Mouse (Mus musculus) hematopoietic stem cell, adult 5-6 weeks (primary cell): ENCODE measurements around the gene Zbtb21. TPM values are rescaled to one million over a fixed set of nuclear protein-coding genes. Genes with fewer than 3 reads are reported as not detected.
"Not testable (repeated sequence)": the region's sequence is repeated elsewhere in the genome, so short reads cannot be mapped to it uniquely, and the experiment has no call there.

Experiments used
- ATAC-seq, 2 experiments: fragments of 125-278 bp in 1 of 2; replicated peaks in 1 of 2; 2 replicates each; pipeline ENCODE4 v1.8.0; 2016 to 2017; ENCODE audit warnings: inconsistent platforms in 2 of 2, mild to moderate bottlenecking in 2 of 2, moderate number of reproducible peaks in 2 of 2, low read depth in 1 of 2, moderate TSS enrichment in 1 of 2; ENCODE audit not compliant: low FRiP score in 2 of 2, poor library complexity in 2 of 2, severe bottlenecking in 2 of 2, insufficient read depth in 1 of 2, low TSS enrichment in 1 of 2
- total RNA-seq: library from RNA; stranded (forward); fragments of 172-1452, 232-1000 nt; gene quantifications from 2 replicates; pipeline ENCODE4 v1.2.3, GENCODE M21; 2017

Gene Zbtb21
- total RNA-seq, result 18.4 and 32.8 TPM in 2 replicates

DNA sequence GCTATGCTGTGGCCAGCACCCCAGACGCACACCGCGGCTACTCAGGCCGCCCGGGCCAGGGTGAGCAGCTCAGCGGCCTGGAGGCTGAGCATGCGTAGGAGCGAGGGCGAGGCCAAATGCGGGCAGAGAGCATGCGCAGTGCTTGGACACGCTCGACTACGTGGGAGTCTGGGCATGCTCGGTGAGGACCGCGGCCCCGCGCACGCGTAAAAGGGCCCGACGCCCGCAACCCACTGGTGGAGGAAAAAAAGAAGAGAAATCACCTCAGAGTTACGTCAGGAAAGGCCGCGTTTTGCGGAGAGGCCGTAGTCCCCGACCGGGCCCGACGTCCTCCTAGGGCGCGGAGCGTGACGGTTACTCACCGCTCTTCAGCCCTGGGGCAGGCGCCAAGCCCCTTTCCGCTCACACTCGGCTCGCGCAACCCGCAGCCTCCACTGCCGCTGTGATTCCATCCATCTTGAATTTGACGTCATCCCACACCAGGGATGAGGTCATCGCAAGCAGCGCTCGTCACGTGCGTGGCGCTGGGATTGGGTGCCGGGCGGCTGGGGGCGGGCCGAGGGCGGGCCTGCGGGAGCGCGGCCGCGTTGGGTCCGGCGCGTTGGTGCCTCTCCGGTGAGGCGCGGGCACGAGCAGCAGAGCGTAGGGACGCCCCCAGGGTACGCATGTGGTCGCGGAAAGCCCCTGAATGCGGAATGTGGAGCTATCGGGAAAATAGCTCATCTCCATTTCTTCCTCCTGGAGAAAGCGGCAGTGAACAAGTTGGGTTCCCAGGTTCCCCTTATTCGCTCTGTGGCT is at the start of gene Zbtb21, which contains the start of gene C2cd2:
Gene Zbtb21 (minus strand): TSS at position 472 of the 798 bp plus-strand sequence.
Gene C2cd2 (minus strand): TSS at position 448 of the 798 bp plus-strand sequence.
- peak; percentile 89 for ATAC-seq

DNA sequence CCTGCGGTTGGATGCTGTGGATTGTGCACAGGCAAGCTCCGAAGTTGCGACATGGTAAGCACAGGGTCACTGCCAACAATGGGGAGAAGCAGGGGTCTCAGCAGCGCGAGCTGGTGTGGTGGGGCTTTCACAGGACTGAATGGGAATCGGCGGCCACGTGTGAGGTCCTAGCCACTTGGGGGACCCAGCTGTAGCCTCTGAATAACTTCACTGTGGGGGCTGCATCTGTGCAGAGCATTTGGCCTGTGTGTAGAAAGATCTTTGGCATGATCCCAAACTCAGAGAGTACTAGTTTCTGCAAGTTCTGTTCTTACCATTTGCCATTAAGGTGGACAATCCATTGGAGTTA is 34.9 kb upstream of the Zbtb21 start:
- ATAC-seq, result not testable (repeated sequence)

DNA sequence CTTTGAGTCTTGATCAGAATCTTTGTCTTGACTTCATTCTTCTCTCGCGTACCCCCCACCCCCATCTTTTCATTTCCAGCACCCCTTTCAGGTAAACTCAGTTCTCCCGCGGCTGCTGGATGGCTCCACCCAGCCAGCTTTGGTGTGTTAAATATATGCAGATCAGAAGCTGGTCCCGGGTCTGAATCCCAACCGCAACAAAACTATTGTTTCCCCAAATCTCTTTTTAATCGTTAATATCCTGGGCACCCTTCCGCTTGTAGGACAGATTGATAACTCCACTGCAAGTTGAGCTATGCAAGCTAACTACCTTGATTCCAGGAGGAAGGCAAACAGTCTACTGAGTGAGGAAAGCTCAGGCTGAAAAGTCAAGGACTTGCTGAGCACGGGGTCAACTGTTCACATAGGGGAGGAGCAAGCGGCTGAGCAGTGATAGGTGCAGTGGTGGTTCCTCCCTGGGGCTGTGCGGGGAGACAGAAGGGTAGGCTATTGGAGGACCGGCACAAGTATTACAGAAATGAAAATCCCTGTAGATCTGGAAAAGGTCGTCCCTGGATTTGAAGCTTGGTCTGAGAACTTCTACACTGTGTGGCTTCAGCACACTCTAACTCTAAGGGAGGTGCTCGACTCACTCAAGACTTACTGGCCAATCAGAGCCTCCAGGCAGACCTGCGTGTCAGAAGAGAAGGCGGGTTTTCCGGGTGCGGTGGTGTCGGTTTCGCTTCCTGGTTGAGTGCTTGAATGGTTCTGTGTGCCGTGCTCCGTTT is 34.4 kb upstream of the Zbtb21 start, which contains the start of gene B230307C23Rik:
Gene B230307C23Rik (plus strand): TSS at position 700 of the 767 bp plus-strand sequence.
- ATAC-seq, result peak; percentile 98 to 99

DNA sequence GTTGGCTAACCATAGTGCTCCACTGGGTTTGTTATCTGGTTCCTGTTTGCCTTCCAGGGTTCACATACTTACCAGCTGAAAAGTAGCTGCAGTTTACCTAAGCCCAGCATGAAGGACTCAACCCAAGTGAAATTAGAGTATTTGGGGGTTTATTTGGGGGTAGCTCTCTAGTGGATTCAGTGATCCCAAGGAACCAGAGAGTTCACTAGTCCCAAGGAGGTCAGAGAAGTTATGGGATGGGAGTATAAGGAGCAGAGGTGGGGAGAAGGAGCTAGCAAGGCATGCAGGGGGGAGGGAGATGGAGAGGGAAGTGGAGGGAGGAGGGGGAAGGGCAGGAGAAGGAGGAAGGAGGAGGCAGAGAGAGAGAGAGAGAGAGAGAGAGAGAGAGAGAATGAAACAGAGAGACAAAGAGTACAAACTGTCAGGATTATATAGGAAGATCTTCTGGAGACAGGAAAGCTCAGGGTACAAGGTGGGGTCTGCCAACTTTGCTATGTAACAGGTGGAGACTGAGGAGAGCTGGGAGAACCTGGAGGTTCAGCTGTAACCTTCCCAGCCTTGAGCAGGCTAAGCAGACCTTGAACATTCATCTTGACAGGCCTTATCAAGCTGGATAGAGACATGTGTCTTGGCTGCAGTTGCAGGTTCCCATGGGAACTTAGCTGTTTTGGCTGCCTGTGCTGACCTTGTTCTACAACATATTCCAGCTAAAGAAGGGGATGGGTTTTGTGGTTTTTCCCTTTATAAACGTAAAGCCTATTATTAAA is 33.6 kb upstream of the Zbtb21 start:
- no peak for ATAC-seq

DNA sequence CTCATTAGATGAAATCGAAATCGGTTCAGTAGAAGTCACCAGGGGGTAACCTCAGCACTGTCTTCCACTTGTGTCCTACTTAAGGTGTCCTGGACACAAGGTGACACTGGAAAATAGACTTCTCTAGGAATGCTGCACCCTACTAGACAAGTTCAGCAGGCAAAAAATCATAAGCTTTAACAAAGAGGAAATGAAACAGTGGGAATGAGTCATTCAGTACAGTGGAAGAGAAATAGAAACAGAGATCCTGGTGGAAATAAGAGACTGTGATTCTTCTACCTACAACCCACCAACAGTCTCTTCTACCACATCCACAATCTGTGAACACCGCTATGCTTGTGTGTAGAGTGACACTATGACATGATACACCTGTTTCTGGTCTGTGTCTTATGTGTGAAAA is 30.1 kb upstream of the Zbtb21 start:
- not testable (repeated sequence) for ATAC-seq

DNA sequence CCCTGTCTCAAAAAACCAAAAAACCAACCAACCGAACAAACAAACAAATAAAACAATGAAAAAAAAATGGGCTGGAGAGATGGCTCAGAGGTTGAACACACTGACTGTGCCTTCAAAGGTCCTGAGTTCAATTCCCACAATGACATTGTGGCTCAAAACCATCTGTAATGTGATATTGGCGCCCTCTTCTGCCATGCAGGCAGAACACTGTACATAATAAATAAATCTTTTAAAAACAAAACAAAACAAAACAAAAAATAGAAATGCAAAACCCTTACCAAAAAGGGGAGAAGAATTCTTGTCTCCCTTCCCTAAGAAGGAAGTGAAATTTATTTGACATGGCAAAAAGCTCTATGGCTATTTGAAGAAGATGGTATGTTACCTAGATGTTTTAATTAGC is 29.1 kb upstream of the Zbtb21 start:
- ATAC-seq, result no peak

DNA sequence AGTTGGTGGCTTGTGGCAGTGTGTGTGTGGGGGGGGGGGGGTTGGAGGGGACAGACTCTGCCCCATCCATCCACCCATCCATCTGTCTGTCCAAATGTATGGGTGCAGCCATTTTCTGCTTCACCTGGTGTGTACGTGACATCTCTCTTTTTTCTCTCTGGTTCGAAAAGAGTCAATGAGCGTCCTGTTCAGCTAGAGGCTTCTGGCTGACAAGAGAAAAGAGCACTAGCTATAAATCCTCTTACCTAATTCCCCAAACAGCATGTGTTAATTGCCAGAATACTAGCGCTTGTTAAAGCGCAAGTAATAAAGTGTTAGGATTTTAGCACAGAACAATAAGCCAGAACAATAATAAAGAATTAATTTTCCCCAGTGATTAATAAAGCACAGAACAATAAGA is 22.2 kb upstream of the Zbtb21 start:
- ATAC-seq, result no peak

DNA sequence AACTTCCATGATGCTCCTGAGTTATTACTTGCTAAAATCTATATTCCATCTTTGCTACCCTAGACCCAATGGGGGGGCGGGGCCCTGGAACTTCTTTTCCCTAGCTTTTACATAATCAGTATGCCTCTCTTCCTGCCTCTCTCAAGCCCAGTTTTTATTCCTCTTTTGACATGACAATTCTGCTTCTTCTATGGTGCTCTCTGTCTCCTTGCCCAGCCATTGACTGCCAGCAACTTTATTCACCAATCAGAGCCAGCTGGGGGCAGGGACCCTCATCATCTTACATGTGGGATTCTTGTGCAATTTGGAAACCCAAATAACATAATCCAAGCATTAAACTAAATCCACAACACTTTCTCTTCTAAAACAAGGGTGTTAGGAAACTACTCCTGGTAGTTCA is 18.9 kb upstream of the Zbtb21 start:
- no peak for ATAC-seq

DNA sequence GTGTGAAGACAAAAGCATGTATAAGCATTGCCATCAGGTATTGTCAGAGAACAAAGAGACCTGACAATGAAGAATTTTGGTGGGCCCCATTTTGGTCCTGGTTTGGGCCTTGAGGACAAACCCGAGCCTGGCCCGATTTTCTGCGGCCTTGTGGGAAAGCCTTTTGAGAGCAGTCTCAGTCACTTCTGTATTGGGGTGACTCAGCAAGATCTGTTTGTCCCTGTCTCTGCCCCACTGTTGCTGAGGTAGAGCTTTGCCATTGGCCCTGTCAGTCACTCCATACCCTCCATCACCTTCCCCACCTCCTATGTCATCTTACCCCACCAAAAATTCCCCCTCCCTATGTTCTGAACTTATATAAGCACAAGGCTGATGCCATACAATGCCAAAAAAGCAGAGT is 15.3 kb upstream of the Zbtb21 start:
- ATAC-seq, result no peak

DNA sequence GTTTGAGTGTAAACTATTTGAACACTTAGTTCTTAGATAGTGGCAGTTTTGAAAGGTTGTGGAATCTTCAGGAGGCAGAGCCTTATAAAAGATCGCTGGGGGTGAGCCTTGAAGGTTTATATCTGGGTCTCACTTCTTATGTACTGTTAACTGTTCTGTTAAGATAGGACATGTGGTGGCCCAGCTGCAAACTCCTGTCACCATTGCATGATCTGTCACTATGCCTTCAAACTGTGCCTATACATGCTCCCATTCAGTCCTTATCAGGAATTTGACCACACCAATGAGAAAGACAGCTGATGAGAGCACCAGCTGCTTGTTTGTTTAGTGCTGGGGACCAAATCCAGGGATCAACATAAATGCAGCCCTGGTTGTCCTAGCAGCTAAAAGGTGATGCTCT is 14.9 kb upstream of the Zbtb21 start:
- ATAC-seq, result peak; percentile 17 to 21; a peak in 2 of 4 replicates

DNA sequence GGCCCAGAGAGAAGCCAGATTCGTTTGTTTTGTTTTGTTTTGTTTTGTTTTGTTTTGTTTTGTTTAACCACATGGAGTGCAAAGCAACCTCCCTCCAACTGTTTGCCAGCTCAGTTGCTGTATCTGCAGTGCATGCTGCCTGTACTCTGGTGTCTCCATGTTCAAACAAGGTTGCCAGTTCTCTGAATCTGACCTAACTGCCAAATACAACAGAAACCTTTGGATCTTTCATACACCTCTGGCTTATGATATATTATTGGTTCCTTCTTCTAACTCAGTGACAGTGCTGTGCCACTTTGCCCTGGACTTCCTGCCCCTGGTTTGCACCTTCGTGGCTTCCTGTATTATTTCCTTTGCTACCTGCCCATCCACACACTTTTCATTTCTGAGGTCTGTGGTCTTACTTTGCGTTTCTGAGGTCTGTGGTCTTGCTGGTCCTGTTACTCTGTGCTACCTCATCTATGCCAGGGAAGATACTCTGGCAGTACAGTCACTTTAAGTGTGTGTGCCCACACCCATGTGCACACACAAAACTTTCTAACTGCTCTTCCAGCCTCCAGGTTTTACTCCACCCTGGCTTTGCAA is 1.6 kb upstream of the Zbtb21 start:
- ATAC-seq, result no peak

DNA sequence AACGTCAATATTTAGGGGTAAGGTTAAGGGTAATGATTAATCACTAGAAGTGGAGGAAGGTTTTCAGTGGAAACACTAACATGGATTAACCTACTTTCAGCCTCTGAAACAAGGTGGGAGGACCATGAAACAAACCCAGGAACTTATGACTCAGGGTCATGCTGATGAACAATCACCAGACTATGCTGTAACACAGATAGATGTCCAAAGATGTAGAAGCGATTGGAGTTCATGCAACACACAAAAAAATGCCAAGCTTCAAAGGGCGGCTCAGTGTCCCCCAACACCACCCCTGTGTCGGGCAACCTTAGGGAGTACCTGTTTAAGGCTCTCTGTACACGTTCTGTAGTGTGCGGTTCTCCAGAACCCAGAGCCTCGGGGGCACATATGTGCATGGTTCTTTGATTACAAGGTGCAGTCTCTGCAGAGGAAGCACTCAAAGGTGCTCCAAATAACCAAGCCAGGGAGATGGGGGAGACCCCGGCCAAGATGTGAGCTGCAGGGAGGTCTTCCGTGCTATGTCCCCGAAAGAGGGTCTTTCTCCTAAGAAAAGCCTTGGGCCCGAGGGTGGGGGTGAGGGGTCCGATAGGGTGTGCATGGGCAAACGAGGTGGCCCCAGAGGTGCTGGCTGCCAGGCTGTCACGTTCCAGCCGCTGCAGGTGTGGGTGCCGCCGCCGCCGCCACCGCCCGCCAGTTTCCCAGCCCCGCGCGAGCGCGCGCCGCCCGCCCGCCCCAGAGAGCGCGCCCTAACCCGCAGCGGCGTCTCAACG is 856 bp downstream of the Zbtb21 start:
- no peak for ATAC-seq

DNA sequence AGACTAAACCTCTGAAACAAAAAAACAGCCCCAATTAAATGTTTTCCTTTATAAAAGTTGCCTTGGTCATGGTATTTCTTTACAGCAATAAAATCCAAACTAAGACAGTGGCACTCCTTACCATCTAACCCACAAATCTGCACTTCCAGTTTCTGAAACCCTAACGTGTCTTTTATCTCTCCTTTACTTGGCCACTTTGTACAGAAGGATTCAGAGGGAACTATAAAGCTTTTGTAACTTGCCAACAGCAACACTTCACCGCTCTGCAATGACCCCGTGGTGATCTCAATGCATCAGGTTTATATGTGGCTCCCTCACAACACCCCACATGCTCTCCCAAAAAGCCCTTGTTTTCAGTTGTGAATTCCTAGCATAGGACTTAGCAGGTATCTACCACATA is 2.1 kb downstream of the Zbtb21 start:
- ATAC-seq, result no peak

DNA sequence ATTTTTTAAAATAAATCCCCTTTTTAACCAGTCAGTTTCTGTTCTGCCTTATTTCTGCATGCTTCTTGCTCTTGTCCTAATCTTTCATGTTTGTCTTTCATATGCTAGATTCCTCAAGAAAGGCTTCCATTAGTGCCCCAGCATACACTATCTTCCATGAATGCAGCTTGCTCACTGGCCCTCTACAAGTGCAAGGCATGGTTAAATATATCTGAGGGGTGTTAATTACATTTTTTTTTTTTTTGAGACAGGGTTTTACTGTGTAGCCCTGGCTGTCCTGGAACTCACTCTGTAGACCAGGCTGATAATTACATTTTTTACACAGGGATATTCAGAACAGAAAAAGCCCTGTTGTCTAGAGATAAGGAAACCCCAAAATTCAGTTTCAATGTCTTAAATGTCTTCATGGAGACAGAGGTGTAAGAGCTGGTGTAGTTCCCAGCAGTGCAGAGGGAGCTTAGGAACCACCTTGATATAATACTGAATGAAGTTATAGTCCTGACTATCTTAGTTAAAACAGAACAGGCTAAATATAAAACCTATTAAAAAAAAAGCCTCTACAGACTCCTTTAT is 3.9 kb downstream of the Zbtb21 start:
- ATAC-seq, result no peak

DNA sequence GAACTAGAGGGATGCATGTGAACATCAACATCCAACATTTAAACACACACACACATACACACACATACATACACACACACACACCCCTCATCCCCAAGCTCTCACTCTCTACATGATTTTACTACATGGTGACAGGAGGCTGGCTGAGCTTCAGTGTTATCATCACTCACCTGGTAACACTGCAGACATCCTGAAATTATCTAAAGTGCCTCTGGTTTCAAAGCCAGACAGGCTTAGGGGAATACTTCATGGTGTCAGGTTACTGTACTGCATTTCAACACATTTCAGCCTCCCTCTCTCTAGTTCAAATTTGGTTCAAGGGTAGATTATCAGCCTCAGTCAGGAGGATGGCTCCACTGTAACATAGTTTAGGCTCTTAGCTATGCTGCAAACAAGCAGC is 4.8 kb downstream of the Zbtb21 start:
- no peak for ATAC-seq

DNA sequence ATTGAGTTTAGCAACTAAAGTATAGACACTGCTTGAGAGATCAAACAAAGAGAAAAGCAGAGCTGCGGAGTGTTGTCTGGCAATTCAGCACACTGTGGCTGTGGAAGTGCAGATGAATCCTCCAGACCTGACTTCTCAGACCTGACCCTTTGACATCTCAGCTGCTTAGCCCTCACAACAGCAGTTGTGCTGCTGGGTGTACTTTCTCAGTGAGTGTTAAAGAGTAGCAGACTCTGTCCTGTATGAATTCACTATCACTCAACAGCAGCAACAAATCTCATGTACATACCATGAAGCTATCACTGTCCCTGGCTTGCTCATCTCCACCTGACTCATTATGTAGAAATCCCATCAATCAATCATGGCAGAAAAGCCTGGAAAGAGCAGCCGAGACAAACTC is 6.4 kb downstream of the Zbtb21 start:
- ATAC-seq, result no peak
